Mouse (Mus musculus) lung, postnatal 0 days (tissue): ENCODE measurements around the gene Atox1.

Experiments
- CTCF ChIP-seq: IDR thresholded peaks from 2 replicates; pipeline ENCODE4 v1.5.1; 2016; ENCODE audit warnings: antibody characterized with exemption, mild to moderate bottlenecking
- EP300 ChIP-seq: IDR thresholded peaks from 2 replicates; pipeline ENCODE4 v1.6.1; 2016; ENCODE audit warnings: antibody characterized with exemption, mild to moderate bottlenecking, control low read depth

- TF ChIP-seq CTCF, result no peak
- no peak for TF ChIP-seq EP300
Measured at GRCm38 (mm10) chr11:55458501-55458900, 2.5 kb downstream of the Atox1 start.
